In genomic region chr9:74286210-74286609, GRCm38 (mm10) we compare ENCODE assay signal across 8 mouse cellular contexts.
DNase-seq lines count a peak whose midpoint lies in the region; ATAC-seq lines count a peak whose summit lies in the region.

No protein-coding gene starts in this region.

- H3K27ac ChIP-seq in forebrain, embryonic 14.5 days (ENCODE audit: low read depth, low read length), result no peak overlapping the region
- H3K27ac ChIP-seq in forebrain, embryonic 16.5 days (ENCODE audit: low read length), result no peak overlapping the region

- peaks cover 5% of the 10 kb centered on the region; the same call in 1 of the 2 replicates for H3K4me1 ChIP-seq in forebrain, embryonic 14.5 days (ENCODE audit: control insufficient read depth, insufficient read depth, low read length)
- H3K4me1 ChIP-seq in forebrain, embryonic 16.5 days (replicated peaks; ENCODE audit: control insufficient read depth, insufficient read depth, low read length), result no peaks in the 10 kb centered on the region

- WGBS in forebrain, embryonic 14.5 days, result 66% methylated on average over 2 of the region's 2 CpGs
- WGBS in forebrain, embryonic 16.5 days, result 64% methylated on average over 2 of the region's 2 CpGs

- H3K9me3 ChIP-seq in forebrain, embryonic 14.5 days (replicated peaks; ENCODE audit: control insufficient read depth, low read length), result no peaks in the 10 kb centered on the region
- H3K9me3 ChIP-seq in forebrain, embryonic 16.5 days (ENCODE audit: control insufficient read depth, low read length), result no peaks in the 10 kb centered on the region

- H3K9ac ChIP-seq in forebrain, embryonic 14.5 days (ENCODE audit: low read length), result no peak overlapping the region
- H3K9ac ChIP-seq in forebrain, embryonic 16.5 days (replicated peaks; ENCODE audit: low read depth, low read length), result no peak overlapping the region

- DNase-seq in forebrain, embryonic 14.5 days (ENCODE audit: low spot score), result peak; percentile 65
- DNase-seq in left cerebral cortex, postnatal 14 days (ENCODE audit: low spot score in 2 of 2), result peak; percentile 40 to 45
- no peak for DNase-seq in left cerebral cortex, adult 9 months (ENCODE audit: low spot score in 2 of 2)
- peak; percentile 5 for DNase-seq in ZHBTc4 (ENCODE audit: low read depth, low spot score)
- DNase-seq in lung, postnatal 10 days, result peak; percentile 51
- DNase-seq in ovary, postnatal 36 days (ENCODE audit: low spot score), result no peak
- DNase-seq in gastrocnemius, postnatal 10 days, result no peak

- no peaks in the 10 kb centered on the region for H3K27me3 ChIP-seq in forebrain, embryonic 14.5 days (replicated peaks; ENCODE audit: control insufficient read depth, insufficient read depth, low read length)
- H3K27me3 ChIP-seq in forebrain, embryonic 16.5 days (replicated peaks; ENCODE audit: control insufficient read depth, insufficient read depth, low read length), result no peaks in the 10 kb centered on the region

- H3K4me2 ChIP-seq in forebrain, embryonic 14.5 days (ENCODE audit: low read length), result no peak overlapping the region
- no peak overlapping the region for H3K4me2 ChIP-seq in forebrain, embryonic 16.5 days (ENCODE audit: low read length)

- no peak overlapping the region for H3K4me3 ChIP-seq in forebrain, embryonic 14.5 days (ENCODE audit: low read depth, low read length)
- no peak overlapping the region for H3K4me3 ChIP-seq in forebrain, embryonic 16.5 days (replicated peaks; ENCODE audit: low read length)

- H3K36me3 ChIP-seq in forebrain, embryonic 14.5 days (ENCODE audit: control insufficient read depth, insufficient read depth, low read length), result no peaks in the 10 kb centered on the region
- H3K36me3 ChIP-seq in forebrain, embryonic 16.5 days (ENCODE audit: control insufficient read depth, insufficient read depth), result no peaks in the 10 kb centered on the region

- ATAC-seq in forebrain, embryonic 14.5 days, result no peak
- ATAC-seq in forebrain, embryonic 16.5 days, result no peak

- intact Hi-C loops in left cerebral cortex, postnatal 14 days (cut with DNase I), result loop anchor here (2.0 to 10.0 kb wide), 2 partner anchors 141 to 585 kb away; no protein-coding TSS in a partner anchor

Comparison
In these comparisons a context has a peak if more than half of its experiments do, and no peak if none do; other contexts are left out.
1. DNase-seq: peak in forebrain, embryonic 14.5 days (single experiment), left cerebral cortex, postnatal 14 days (2 of 2), ZHBTc4 (single experiment) and lung, postnatal 10 days (single experiment); none in left cerebral cortex, adult 9 months (0 of 2), ovary, postnatal 36 days (single experiment) and gastrocnemius, postnatal 10 days (single experiment).